Mouse (Mus musculus) mouse embryonic stem cell (cell line): Measurements from ENCODE around the gene Napa.

ENCODE experiments used
- in situ Hi-C, 2 experiments: fragments of 300-500 bp; cut with MboI; formaldehyde crosslinking; loops; 1 replicate in 1 of 2; 3 replicates in 1 of 2; pipeline ENCODE4 v1.14.3; 2019 to 2020; ENCODE audit warnings: low sequenced_read_pairs in 2 of 2, low pct_unique_long_range_greater_than_20kb in 1 of 2, mixed read lengths in 1 of 2; ENCODE audit not compliant: unreplicated experiment in 1 of 2

The Napa gene

DNA sequence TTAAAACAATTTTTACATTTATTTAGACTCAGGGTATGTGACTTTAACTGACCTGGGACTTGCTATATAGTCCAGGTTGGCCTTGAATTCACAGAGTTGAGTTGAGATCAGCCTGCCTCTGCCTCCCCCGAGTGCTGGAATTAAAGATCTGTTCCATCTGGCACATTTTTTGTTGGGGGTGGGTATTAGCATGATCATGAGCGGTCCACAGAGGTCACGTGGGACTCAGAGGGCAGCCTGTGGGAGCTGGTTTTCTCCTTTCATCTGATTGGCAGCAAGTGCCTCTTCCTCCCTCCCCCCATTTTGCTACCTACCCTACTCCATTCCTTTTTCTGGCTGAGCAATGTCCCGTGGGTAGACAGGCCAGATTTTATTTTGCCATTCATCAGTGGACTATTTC lies 17.7 kb upstream of the Napa start:
- in situ Hi-C loops: no loop called here

DNA sequence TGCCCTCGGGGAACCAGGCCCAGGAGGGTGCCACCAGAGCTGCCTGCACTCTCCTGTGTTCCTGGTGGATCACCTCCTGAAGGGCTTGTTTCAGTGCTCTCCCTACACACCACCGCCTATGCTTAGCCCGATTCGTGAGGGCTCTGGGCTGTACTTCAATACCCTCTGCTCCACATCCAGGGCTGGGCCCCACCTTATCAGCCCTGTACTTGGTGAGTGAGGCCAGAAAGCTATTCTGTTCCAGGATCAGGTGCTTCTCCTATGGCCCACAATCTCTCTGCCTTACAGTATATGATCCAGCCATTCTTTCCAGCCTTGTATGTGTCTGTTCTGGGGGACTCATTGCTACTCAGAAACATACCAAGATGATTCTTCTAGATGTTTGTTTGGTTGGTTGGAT lies 14.9 kb upstream of the Napa start:
- in situ Hi-C loops: no loop called here

DNA sequence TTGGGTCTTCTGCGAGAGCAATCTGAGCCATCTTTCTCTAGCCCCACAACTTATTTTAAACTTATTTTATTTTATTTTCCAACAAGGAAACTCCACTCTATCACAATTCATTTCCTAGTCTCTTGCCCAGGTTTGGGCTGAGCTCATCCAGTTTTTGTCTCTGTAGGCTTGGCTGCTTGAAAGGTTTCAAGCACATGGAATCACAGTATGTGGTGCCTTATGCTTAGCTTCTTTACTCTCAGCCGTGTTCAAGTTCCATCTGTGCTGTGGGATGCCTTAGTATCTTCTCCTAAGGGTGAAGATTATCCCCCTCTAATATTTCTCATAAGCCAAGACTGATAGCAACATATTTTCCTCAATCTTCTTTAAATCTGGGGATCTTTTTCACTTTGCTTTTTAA lies 10.7 kb upstream of the Napa start:
- in situ Hi-C loops: no loop called here

DNA sequence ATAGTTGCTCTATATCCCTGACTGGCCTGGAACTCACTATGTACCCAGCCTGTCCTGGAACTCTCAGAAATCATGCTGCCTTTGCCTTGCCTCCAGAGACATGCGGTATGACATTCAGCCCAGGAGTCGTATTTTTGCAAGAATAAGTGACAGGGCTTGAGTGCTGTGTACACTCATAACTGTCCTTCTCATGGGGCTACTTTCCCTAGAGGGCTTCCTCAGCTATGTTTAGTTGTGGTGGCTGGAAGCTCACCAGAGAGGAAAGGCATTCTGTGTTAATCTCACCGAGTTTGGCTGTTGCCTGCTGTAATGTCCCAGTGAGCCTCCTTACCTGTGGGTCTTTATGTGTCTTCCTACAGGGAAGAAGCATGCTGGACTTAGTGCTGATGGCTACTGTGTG lies 3.7 kb upstream of the Napa start:
- in situ Hi-C loops: no loop called here

DNA sequence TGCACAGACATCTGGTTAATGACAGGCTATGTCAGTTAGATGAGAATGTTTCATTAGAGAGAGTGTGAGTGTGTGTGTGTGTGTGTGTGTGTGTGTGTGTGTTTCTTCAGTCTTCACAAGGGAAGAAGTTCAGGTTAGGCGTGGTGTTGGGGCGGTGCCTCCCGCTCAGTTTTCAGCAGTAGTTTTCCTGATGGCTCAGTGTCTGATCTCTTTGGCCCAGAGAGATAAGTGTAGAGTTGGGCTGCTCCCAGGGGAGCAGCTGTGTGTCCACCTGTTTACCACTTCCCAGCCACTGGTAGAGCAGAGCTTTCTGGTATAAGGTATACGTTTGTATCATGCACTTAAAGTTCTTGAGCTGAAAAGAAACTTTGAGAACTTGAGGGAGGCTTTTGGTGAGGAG lies 1.6 kb downstream of the Napa start:
- in situ Hi-C loops: no loop called here

DNA sequence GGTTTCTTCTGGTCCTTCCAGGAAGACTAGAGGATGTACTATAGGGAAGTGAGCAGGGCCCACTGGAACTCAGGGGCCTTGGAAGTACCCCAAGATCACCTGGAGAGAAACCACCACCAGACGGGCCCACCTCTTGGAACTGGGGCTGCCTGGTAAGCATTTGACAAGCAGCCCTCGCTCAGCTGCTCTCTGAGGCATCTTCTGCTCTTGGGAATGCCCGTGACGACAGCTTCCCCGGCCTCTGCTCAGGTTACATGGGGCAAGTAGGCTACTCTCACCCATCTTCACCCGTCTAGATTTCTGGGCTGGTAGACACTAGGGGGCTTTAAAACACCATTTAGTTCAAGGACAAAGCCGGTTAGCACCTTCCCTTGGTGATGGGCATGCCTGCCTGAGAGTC lies 2.8 kb downstream of the Napa start:
- in situ Hi-C loops: no loop called here

DNA sequence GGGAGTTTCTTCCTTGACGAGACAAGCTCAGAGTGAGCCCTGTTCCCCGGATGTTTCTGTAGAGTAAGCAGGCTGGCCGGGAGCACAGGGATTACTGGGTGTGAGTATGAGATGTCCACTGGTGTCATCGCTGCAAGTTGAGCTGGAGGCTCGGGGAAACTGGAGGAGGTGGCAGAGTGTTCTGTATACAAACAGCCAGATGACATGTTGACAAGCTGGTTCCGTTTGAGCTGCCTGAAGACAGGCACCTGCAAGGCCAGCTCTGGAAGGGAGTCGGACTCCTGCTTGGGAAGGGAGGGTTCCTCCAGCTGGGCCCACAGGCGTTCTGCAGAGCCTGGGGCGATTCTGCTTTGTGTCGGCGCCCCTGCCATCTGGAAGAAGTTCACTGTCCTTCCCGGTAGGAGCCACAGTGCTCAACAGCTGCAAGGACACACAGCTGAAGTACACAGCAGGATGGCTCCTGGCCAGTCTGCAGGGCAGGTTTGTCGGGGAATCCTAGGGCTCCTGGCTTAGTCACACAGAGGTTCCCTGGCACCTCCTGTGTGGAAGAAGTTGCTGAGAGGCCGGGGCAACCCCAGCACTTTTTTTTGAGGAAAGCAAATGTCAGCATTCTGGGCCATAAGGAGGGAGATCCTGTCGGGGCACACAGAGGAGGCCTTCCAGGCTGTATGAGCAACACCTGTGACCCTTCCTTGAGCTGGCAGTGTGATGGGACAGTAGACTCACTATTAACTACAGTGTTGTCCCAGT lies 3.6 kb downstream of the Napa start:
- in situ Hi-C loops: no loop called here

DNA sequence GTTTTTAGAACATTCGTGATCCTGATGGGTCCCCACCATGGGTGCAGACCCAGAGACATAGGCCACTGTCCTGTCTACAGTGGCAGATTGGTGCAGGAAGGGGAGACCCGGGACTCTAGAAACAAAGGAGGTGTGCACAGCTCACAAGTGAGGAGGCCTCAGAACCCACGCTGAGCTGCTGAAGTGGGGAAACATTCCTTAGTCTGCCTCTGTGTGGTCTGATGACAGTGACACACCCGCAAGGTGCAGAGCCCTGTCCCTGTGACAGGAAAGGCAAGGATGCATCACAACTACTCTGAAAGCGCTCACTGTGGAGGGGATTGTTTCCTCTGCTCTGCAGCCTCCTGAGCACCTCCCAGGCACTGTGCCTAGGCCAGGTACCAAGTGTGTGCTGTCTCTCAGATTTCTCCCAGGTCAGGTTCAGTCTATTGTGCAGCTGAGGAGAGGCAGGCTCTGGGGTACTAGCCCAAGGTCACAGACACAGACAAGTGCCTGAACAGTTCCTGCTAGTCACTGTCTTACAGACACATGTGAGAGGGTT lies 4.5 kb downstream of the Napa start:
- in situ Hi-C loops: no loop called here

DNA sequence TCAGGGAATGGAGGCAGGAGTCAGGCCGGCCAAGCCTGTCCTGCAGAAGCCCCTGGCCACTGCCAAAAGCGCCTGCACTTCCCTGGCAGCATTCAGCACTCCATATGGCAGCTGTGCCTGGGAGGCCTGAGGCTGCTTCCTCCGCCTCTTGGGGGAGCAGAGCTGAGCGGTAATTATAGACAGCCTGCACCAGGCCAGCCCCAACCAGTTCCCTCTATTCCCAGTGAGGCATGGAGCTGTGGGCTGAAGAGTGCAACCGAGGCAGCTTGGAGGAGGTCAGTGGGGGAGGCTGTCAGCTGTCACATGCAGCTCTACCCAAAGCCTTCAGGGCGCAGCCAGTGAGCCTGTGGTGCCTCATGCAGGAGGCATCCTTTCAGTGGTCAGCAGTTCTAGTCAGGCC lies 5.5 kb downstream of the Napa start:
- in situ Hi-C loops: no loop called here

DNA sequence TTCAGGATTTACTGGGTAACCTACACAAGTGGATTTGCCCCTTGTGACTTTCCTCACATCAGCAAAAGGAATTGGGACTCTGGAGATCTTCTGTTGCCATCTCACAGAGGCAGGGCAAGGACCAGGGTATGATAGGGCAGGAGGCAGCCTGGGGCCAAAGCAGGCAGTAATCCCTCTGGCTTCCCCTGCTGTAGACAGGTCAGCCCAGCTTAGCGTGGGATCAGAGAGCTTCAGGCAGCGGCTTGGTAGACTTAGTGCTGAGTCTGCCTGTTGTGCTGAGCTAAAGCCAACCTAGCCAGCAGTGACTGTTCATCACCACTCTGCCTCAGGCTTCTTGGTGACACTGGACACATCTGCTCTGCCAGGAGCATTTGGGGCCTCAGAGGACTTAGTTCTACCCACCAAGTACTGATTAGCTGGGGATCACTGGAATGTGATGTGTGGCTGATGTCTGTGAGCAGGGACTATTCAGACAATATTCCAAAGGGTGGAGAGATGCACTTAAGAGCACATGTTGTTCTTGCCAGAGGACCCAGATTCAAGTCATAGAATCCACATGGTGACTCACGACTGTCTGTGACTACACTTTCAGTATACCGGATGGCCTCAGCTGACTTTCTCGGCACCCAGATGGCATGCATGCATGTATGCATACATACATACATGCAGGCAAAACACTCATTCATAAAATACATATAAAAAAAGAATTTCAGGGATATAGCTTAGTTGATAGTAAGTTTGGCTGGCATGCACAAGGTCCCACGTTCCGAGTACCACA lies 6.5 kb downstream of the Napa start:
- in situ Hi-C loops: no loop called here

DNA sequence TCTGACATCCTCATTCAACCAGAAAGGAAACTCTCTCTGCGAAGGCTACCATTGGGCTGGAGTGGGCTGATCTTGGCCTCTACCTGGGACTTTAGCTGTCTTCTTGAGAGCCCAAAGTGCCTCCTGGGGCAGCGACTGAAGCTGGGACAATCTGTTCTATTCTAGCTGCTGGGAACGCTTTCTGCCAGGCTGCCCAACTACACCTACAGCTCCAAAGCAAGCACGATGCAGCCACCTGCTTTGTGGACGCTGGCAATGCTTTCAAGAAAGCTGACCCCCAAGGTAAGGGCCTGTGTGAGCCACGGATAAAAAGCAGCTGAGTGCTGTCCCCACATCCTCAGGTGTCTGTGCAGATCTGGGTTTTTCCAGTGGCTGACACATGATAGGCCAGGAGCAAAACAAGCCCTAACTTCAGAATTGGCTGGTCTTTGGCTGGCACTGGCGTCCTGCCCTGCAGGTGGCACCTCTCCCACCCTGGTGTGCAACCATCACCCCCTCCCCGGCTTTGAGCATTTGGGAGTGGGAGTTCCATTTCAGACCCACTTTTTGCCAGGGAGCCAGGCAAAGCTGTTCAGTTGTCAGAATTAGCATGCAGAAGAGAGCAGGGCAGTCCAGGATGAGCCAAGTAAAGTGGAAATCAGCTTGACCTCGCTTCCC lies 10.8 kb downstream of the Napa start:
- in situ Hi-C loops: no loop called here

DNA sequence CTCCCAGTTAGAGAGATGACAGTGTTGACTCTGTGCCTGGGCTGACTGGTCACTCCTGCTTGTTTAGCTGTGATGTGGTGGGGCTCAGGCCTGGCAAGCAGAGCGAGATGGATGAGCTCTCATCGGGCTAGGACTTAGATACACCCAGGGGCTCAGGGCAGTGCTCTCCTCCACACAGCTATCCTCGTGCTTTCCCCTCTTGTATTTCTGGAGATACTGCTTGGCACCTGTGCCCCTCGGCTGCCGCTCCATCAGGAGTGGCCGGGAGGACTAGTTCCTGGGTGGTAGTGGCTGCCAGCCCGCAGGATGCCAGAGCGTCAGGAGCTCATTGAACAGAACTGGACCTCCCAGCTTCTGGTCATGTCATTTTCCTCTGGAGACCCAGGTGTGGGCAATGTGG lies 11.9 kb downstream of the Napa start:
- in situ Hi-C loops: no loop called here

DNA sequence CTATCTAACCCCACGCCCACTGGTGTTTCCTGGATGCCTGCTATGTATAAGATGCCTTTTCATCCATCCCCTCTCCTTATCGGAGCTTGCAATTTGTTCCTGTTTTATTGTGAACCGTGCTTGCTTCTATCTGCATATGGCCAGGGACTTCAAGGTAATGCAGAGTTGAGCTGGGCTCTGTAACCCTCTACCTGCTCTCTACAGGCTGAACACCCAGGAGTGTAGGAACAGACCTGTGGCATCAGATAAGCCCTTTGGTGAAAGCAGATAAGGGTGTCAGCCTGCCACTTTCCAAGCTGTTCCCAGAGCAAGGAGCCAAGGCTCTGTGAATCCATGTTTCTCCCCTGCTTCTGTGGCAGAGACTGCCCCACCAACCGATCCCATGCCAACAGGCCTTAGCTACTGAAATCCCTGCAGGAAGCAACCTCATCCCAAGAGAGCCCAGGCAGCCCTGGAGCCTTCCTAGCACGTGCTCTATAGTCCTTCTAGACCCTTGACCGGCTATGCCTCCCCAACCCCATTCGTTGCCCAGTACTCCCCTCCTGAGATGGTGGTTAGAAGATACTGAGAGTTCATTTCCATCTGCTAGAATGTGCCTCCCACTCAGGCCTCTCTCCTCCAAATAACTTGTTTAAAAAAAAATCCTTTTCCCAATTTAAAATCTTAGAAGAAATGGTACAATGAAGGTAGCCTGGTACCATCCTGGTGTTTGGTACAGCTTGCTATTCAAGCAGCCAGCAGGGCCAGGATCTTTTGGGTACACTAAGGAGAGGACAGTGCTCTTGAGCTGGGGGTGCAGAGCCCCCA lies 13.2 kb downstream of the Napa start:
- in situ Hi-C loops: no loop called here

DNA sequence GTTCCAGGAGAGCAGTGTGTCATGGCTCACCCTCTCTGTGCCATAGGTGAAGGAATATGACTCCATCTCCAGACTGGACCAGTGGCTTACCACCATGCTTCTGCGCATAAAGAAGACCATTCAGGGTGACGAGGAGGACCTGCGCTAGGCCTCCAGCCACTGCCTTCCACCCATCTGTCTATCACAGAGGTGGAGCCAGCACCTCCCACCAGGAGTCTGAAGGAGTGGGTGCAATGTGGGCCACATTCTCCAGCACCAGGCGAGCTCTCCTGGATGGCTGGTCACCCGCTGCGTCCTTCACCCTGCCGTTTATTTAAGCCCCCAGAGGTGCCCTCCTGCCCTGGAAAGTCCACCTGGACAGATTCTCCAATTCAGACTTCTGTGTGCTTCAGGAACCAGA lies 18.2 kb downstream of the Napa start:
- in situ Hi-C loops: no loop called here

DNA sequence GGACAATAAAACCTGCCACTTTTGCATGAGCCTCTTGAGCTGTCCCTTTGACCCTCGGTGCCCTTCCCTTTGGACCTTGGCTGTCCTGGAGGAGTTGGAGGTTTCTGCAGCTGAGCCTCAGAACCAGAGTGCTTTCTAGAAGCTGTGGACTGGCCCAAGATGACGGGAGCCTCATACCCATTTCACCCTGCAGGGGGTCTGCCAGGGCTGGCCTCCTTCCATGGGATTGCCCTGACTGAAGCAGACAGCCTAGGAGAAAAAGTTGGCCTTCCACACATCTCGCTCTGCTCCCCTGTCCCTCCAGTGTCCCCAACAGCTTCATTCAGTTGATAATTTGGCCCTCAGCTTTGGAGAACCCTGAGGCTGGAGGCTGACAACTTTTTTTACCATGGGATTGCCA lies 18.8 kb downstream of the Napa start:
- in situ Hi-C loops: no loop called here

DNA sequence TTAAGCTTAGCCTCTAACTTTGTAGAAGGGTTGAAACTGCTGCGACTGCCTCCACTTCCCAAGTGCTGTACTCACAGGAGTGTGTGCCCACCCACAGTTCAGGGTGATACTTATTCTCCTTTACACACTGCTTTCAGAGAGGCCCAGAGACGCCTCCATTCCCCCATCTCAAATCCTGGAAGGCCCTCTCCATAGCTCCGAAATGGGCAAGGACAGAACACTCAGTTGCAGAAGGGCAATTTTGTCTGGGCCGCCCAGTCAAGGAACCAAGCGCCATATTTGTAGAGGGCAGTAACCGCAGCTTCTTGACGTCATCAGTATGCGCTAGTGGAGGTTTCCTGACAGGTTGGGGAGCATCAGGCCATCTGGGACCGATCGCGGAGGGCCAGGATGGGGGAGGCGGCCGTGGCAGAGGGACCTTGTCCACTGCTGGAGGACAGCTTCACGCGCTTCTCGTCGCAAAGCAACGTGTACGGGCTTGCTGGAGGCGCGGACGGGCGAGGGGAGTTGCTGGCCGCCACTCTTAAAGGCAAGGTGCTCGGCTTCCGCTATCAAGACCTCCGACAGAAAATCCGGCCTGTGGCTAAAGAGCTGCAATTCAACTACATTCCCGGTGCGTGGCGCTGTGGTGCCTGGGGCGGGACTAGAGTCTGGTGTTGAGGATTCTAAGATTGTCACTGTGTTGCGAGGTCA lies 21.5 kb downstream of the Napa start, which contains the start of gene Kptn:
Gene Kptn, plus strand, starts transcription at position 327 of the 693 bp plus-strand sequence.
- in situ Hi-C loops: no loop called here

DNA sequence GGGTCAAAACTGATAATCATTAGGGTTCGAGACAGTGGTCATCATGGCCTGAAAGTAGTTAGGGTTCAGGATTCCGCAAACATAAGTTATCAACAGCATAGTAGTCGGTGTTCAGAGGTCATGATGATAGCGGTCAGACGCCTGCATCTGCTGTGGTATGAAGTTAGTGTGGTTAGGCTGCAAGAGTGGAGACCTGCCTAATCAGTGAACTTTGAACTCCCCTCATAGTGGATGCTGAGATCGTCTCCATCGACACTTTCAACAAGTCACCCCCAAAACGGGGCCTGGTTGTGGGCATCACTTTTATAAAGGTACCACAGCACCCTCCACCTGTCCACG lies 22.0 kb downstream of the Napa start:
- in situ Hi-C loops: no loop called here

DNA sequence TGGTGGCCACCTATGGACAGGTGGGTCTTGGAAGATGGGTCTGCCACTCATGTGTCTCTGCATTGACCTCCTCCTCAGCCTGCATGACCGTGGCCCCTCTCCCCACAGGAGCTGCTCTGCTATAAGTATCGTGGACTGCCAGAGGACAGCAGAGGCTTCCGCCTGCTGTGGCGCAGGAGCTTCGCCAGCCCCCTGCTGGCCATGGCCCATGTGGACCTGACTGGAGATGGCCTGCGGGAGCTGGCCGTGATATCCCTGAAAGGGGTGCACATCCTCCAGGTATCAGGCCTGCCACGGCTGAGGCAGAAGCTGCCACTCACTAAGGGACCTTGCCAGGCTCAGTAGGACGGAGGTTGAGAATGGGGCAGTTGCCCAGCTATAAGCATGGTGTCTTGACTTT lies 27.6 kb downstream of the Napa start:
- in situ Hi-C loops: no loop called here
